Mouse (Mus musculus) kidney, adult 2 months (tissue): ENCODE measurements around the gene Vmn1r3. TPM values are rescaled to one million over a fixed set of nuclear protein-coding genes. Genes with fewer than 3 reads are reported as not detected.
"Not testable (repeated sequence)": the region's sequence is repeated elsewhere in the genome, so short reads cannot be mapped to it uniquely, and the experiment has no call there.

Source experiments
- DNase-seq: peaks from one replicate; pipeline ENCODE4 v3.0.0; 2021
- H3K27ac ChIP-seq: fragments of 200-500 bp; 2 replicates; pipeline ENCODE4 v1.5.1; 2012; ENCODE audit warnings: low read depth, low read length, control low read depth, inconsistent platforms; ENCODE audit not compliant: insufficient read depth
- H3K27me3 ChIP-seq: fragments of 200-500 bp; replicated peaks from 2 replicates; pipeline ENCODE4 v1.6.1; 2012; ENCODE audit warnings: mild to moderate bottlenecking, moderate library complexity, low read length, inconsistent platforms; ENCODE audit not compliant: control insufficient read depth, insufficient read depth
- H3K36me3 ChIP-seq: fragments of 200-500 bp; 2 replicates; pipeline ENCODE4 v1.6.1; 2012; ENCODE audit warnings: mild to moderate bottlenecking, moderate library complexity, low read length, inconsistent platforms; ENCODE audit not compliant: control insufficient read depth, insufficient read depth
- H3K4me1 ChIP-seq: fragments of 200-500 bp; 2 replicates; pipeline ENCODE4 v1.6.1; 2011; ENCODE audit warnings: low read length; ENCODE audit not compliant: control insufficient read depth, insufficient read depth
- H3K4me3 ChIP-seq: fragments of 200-500 bp; 2 replicates; pipeline ENCODE4 v1.5.1; 2011; ENCODE audit warnings: mild to moderate bottlenecking, low read depth, low read length, control low read depth; ENCODE audit not compliant: insufficient read depth
- CTCF ChIP-seq: fragments of 200-500 bp; conservative IDR thresholded peaks from 2 replicates; pipeline ENCODE4 v1.5.1; 2011; ENCODE audit warnings: low read depth, mild to moderate bottlenecking, control low read depth, low read length, moderate library complexity, mixed read lengths; ENCODE audit not compliant: insufficient read depth, insufficient read length
- POLR2A ChIP-seq: fragments of 200-500 bp; IDR thresholded peaks from one replicate; pipeline ENCODE4 v1.6.1; 2011; ENCODE audit warnings: low read depth, low read length, control low read depth
- WGBS: fragments of 180-500 bp; shearing (Covaris S2); methylation state at CpG from one replicate; pipeline ENCODE4 v1.1.7; 2018; 5-methylcytosine and 5-hydroxymethylcytosine counted together
- polyA plus RNA-seq: library from polyadenylated mRNA; depleted of rRNA; stranded (reverse); fragments of >200 nt; gene quantifications from 2 replicates; pipeline ENCODE4 v1.2.3, GENCODE M21; 2012; rRNA removed

The Vmn1r3 gene
- not detected in 2 replicates for polyA plus RNA-seq

DNA sequence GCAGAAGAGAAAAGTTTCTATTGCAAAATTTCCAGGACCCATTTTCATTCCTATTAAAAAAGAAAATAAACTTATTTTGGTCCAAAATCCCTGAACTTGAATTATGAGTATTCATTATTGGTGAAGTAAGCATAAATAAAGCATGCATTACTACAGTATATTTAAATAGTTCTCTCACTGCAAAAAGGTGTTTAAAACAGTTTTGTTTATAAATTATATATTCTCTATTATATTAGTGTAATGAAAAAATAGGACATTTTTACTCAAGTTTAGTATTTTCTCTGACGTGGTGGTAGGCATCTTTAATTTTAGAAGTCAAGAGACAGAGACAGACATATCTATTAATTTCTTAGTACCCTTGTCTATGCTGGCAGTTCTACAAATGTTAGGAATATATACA is at the start of gene Vmn1r3:
TSS of gene Vmn1r3 (minus strand) at position 101 of the 400 bp plus-strand sequence.
- H3K4me3 ChIP-seq, H3K27ac ChIP-seq, DNase-seq, H3K36me3 ChIP-seq, H3K4me1 ChIP-seq, H3K27me3 ChIP-seq: not testable (repeated sequence)
- WGBS: 80% methylated on average over 1 of the region's 1 CpGs

DNA sequence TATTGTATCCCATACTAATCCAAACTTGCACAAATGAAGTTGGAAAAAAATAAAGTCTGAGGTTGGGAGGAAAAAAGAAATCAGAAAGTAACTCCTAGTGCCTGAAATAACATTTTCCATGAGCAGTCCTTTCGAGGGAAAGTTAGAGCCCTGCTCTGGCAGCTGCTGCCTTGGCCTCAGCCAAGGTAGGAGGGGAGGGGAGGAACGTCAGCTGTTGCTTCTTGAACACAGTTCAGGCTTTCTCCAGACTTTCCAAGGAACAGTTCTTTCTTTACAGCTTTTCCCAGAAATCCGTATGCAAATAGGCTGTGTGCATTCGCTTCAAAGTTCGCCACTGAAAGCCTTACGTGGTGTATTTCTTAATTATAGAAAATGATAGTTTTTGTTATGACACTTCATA is 46.9 kb upstream of the Vmn1r3 start:
- Histone ChIP-seq H3K4me1 (no peaks in the 10 kb centered on the region), H3K27ac (no peak overlapping the region), H3K27me3 (no peaks in the 10 kb centered on the region), H3K4me3 (no peak overlapping the region), H3K36me3 (no peaks in the 10 kb centered on the region)
- peak; percentile 71 for DNase-seq
- TF ChIP-seq CTCF (no peak), POLR2A (no peak)
- WGBS: 59% methylated on average over 6 of the region's 6 CpGs

DNA sequence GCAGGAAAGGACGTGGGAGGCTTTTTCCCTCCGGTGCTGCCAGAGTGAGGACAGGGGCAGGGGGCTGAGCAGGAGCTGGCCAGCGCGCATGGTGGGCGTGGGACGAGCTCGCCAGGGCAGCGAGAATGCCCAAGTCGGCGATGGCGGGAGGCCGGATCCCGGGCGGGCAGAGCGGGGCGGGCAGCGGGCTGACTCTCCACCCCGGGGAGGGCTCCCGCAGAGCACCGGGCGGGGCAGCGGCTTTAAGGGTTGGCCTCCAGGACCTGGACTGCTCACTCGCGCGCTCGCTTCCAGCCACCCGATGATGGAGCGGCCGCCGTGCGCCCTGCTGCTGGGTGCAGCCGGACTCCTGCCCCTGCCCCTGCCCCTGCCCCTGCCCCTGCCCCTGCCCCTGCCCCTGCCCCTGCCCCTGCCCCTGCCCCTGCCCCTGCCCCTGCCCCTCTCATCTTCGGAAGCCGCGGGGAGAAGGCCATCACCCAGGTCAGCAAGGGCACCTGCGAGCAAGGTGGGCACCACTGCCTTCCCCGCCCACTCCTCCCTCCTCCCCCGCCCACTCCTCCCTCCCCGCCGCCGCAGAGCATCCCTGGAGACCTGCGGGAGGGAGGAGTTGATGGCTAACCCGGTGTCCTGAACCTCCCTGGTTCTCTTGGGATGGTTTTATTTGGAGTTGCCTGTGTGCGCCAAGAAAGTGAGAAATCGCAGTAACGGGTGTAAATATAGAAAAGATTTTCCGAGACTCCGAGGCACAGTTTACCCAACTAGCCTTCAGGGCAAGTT is 45.9 kb upstream of the Vmn1r3 start:
- H3K4me3 ChIP-seq: peak overlapping the region; percentile 43
- no peak for TF ChIP-seq CTCF
- TF ChIP-seq POLR2A: no peak
- peak; percentile 71 for DNase-seq
- H3K36me3 ChIP-seq: no peaks in the 10 kb centered on the region
- 6% methylated on average over 38 of the region's 48 CpGs for WGBS
- no peak overlapping the region for H3K27ac ChIP-seq
- H3K27me3 ChIP-seq: no peaks in the 10 kb centered on the region
- H3K4me1 ChIP-seq: no peaks in the 10 kb centered on the region

DNA sequence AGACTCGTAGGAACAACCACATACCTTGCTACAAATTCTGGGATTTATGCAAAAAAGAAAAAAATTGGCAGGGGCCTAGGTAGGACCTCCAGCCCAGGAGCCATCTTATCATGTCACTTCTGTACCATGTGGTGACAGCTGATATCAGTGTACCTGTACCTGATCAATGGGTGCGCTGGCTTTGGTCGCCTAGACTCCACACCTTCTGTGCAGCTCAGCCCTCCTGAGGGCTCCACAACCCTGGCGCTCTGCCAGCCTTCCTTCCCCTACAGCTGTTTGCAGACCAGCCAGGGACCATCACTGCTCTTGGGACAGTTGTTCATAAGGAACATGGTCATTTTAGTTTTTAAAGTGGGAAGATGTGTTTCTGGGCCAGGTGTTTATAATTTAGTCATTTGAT is 44.4 kb upstream of the Vmn1r3 start:
- H3K36me3 ChIP-seq: no peaks in the 10 kb centered on the region
- no peak overlapping the region for H3K27ac ChIP-seq
- WGBS: 64% methylated on average over 4 of the region's 4 CpGs
- H3K4me3 ChIP-seq: no peak overlapping the region
- no peaks in the 10 kb centered on the region for H3K4me1 ChIP-seq
- H3K27me3 ChIP-seq: no peaks in the 10 kb centered on the region
- peak; percentile 44 for DNase-seq
- no peak for TF ChIP-seq POLR2A
- no peak for TF ChIP-seq CTCF

DNA sequence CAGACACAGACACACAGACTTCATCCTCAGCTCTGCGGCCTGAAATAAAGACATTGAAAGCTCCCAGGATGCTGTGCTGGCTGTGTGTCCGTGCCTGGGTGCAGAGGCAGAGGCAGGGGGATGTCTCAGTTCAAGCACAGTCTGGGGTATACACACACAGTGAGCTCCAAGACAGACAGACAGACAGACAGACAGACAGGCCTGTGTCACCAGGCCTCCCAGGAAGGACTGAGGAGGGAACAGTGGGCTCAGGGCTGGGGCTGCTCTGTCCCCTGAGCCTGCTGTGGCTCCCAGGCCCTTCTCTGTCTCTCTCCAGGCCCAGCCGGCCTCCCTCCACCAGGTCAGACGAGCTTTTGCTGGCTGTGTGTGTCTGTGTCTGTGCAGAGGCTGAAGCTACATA is 43.3 kb upstream of the Vmn1r3 start:
- no peak overlapping the region for H3K27ac ChIP-seq
- WGBS: 74% methylated on average over 4 of the region's 4 CpGs
- TF ChIP-seq POLR2A: no peak
- no peak for TF ChIP-seq CTCF
- no peak overlapping the region for H3K4me3 ChIP-seq
- DNase-seq: no peak
- no peaks in the 10 kb centered on the region for H3K27me3 ChIP-seq
- no peaks in the 10 kb centered on the region for H3K4me1 ChIP-seq
- no peaks in the 10 kb centered on the region for H3K36me3 ChIP-seq

DNA sequence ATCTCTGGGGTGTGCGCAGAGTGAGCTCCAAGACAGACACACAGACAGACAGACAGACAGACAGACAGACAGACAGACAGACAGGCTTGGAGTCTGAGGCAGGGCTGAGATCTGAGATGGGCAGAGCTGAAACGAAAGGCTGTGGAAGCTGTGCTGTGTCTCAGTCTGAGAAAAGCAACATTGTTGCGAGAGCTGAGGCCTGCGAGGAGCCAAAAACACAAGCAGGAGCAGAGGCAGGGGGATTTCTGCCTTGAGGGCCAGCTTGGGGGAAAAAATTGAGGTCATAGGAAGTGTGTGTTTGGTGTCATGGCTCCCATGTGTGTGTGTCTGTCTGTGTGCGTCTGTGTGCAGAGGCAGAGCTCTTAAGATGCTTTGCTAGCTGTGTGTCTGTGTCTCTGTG is 42.6 kb upstream of the Vmn1r3 start:
- Histone ChIP-seq H3K27me3 (no peaks in the 10 kb centered on the region), H3K4me3 (no peak overlapping the region), H3K27ac (no peak overlapping the region), H3K4me1 (no peaks in the 10 kb centered on the region), H3K36me3 (no peaks in the 10 kb centered on the region)
- DNase-seq: no peak
- TF ChIP-seq CTCF (no peak), POLR2A (no peak)
- 68% methylated on average over 5 of the region's 5 CpGs for WGBS

DNA sequence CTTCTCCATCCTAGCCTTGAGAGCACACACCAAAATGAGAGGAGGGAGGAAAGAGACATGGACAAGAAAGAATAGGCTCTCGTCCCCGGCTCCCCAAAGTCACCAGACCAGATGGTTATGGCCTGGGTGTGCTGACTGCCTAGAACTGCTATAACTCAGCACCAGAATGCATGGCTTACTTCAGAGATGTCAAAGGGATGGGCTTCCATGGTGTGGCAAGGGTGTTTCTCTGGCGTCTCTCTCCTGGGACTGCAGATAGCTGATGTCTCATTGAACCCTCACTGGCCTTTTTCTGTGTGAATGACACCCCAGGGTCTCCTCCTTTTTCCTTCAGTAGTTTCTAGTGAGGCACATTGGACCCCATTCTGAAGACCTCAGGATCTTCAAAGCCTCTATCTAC is 41.3 kb upstream of the Vmn1r3 start:
- 71% methylated on average over 3 of the region's 3 CpGs for WGBS
- no peak for DNase-seq
- H3K27me3 ChIP-seq: no peaks in the 10 kb centered on the region
- no peaks in the 10 kb centered on the region for H3K4me1 ChIP-seq
- TF ChIP-seq POLR2A: no peak
- TF ChIP-seq CTCF: no peak
- no peak overlapping the region for H3K27ac ChIP-seq
- H3K4me3 ChIP-seq: no peak overlapping the region
- H3K36me3 ChIP-seq: no peaks in the 10 kb centered on the region

DNA sequence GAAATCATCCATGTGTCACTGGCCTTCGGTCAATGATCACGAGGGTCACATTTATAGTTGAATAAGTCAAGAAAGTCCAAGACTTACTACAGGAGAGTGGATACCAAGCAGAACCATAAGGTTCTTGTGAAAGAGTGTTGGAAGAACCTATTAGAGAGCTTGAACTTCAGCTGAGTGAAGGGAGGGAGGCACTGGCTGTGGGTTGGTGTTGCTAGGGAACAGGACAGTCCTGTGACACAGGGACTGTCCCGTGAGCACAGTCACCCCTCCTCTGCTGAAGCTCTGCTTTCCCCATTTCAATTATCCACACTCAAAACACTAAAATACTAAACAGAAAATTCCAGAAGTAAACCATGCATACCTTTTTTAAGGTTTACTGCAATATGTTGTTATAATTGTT is 40.3 kb upstream of the Vmn1r3 start:
- not testable (repeated sequence) for H3K4me1 ChIP-seq, H3K4me3 ChIP-seq, H3K27me3 ChIP-seq, DNase-seq, H3K36me3 ChIP-seq, H3K27ac ChIP-seq
- WGBS: 65% methylated on average over 3 of the region's 3 CpGs

DNA sequence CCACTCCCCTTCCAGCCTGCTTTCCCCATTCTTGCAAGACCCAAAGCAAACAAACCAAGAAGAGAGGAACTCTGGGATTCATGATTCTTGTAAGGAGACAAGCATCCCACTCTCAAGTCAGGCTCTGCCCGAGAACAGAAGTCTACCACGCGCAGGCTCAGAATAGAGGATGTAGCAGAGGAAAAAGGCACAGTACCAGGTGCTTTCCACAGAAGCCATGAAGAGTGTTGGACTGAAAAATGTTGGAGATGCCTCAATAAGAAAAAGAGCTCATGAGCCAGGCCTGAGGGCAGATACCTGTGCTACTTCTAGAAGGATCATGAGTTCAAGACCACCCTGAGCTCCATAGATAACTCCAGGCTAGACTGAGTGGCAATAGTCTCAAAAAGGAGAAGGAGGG is 39.7 kb upstream of the Vmn1r3 start:
- 52% methylated on average over 3 of the region's 3 CpGs for WGBS
- not testable (repeated sequence) for H3K4me3 ChIP-seq, H3K36me3 ChIP-seq, H3K27ac ChIP-seq, H3K4me1 ChIP-seq, H3K27me3 ChIP-seq, DNase-seq

DNA sequence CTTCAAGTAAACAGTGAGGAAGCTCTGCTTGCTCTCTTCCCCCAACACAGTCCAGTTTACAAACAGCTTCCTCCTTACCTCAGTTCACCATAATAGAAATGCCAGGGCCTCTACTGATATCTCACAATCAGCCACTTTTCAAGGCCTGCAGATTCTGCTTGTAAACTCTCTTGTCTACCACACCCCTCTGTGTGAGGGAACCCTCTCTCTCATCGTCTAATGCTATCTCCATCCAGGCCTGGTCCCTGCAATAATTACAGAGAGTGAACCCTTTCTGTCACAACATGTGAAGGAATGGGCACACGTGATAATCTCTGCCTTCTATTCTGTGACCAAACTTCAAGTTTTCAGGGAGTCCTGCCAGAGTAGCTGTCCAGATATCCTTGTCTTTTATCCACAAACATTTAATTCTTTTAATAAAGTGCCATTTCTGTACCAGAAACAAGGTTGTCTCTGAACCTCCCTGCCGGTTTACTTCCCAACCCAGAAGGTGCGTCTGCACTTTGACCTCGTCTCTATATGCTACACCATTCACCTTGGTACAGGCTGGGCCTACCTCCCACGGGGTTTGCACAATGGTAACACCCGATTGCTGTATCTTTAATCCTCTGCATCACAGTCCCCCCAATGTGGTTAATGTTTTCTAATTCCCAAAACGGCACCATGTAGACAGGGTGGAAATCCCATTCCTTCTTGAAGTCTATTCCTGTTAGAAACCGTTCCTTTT is 38.5 kb upstream of the Vmn1r3 start:
- not testable (repeated sequence) for H3K4me1 ChIP-seq, DNase-seq
- 76% methylated on average over 6 of the region's 9 CpGs for WGBS

DNA sequence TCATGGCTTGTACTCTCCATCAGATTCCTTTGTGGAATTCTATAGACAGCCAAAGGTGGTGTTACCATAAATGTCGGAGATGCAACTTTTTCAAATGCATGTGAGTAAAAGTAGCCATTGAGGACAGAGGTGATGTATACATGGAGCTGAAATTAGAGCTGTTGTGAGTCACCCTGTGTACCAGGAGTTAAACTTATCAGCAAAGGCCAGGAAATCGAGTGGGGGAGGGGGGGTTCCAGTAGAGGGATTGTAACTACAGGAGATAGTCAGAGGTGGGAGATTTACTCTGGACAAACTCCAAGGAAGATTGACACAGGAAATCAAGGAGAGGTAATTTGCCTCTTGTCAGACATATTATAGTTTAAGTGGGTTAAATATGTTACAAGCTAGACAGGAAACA is 31.2 kb upstream of the Vmn1r3 start:
- H3K27ac ChIP-seq, H3K27me3 ChIP-seq, H3K4me3 ChIP-seq, H3K4me1 ChIP-seq, DNase-seq, H3K36me3 ChIP-seq: not testable (repeated sequence)
- WGBS: 67% methylated on average over 2 of the region's 2 CpGs

More for the DNA sequence above, 38.5 kb upstream of the Vmn1r3 start:
- not testable (repeated sequence) for H3K27me3 ChIP-seq, H3K27ac ChIP-seq, H3K36me3 ChIP-seq, H3K4me3 ChIP-seq
